Mouse (Mus musculus) kidney, postnatal 14 days (tissue): Measurements from ENCODE around the gene Usp7.
A peak's percentile ranks its signal among the peaks of the same experiment; 100 is the strongest.

Experiments
- DNase-seq: peaks from one replicate; pipeline ENCODE4 v3.0.0; 2022; ENCODE audit warnings: mixed read lengths

Gene Usp7

GRCm38 (mm10) chr16:8671551-8672349 is 120.4 kb downstream of the Usp7 start, which contains the start of gene Carhsp1:
Gene Carhsp1, minus strand, starts transcription at chr16:8672155.
- DNase-seq = peak; percentile 98

- no peak for DNase-seq
Observed at GRCm38 (mm10) chr16:8670041-8671035, 121.8 kb downstream of the Usp7 start.

GRCm38 (mm10) chr16:8669432-8669831 is 122.7 kb downstream of the Usp7 start:
- peak; percentile 43 for DNase-seq

GRCm38 (mm10) chr16:8668386-8668785 is 123.7 kb downstream of the Usp7 start:
- DNase-seq = no peak

GRCm38 (mm10) chr16:8667814-8668213 is 124.3 kb downstream of the Usp7 start:
- DNase-seq = no peak

- no peak for DNase-seq
Observed at GRCm38 (mm10) chr16:8667261-8667660, 124.8 kb downstream of the Usp7 start.

- peak; percentile 69 for DNase-seq
Observed at GRCm38 (mm10) chr16:8666452-8666851, 125.7 kb downstream of the Usp7 start.

- no peak for DNase-seq
Observed at GRCm38 (mm10) chr16:8665367-8665766, 126.7 kb downstream of the Usp7 start.

- DNase-seq = peak; percentile 54
Observed at GRCm38 (mm10) chr16:8663606-8664539, 128.2 kb downstream of the Usp7 start.

GRCm38 (mm10) chr16:8663022-8663421 is 129.1 kb downstream of the Usp7 start:
- peak; percentile 49 for DNase-seq

- DNase-seq = peak; percentile 60
Observed at GRCm38 (mm10) chr16:8658764-8659163, 133.3 kb downstream of the Usp7 start.

- DNase-seq = no peak
Observed at GRCm38 (mm10) chr16:8658349-8658748, 133.8 kb downstream of the Usp7 start.

GRCm38 (mm10) chr16:8656256-8656655 is 135.9 kb downstream of the Usp7 start:
- DNase-seq = no peak

- DNase-seq = no peak
Observed at GRCm38 (mm10) chr16:8655599-8655998, 136.5 kb downstream of the Usp7 start.

GRCm38 (mm10) chr16:8655108-8655507 is 137.0 kb downstream of the Usp7 start:
- DNase-seq = no peak

- no peak for DNase-seq
Observed at GRCm38 (mm10) chr16:8650007-8650406, 142.1 kb downstream of the Usp7 start.

GRCm38 (mm10) chr16:8645546-8645945 is 146.6 kb downstream of the Usp7 start:
- DNase-seq = no peak

- peak; percentile 58 for DNase-seq
Observed at GRCm38 (mm10) chr16:8643855-8644254, 148.3 kb downstream of the Usp7 start.
